In genomic region chr9:11378046-11378445, GRCm38 (mm10) we compare ENCODE assay signal across 16 mouse cellular contexts.
"Had no signal": no experiment of that assay in that cellular context is flagged by ENCODE, and none has a peak within 500 bp of the region (broad histone marks: within the 10 kb centered on the region; RNA-seq: fewer than 3 reads in every experiment).

No protein-coding gene starts in this region.

- H3K4me1 ChIP-seq: neural tube, embryonic 12.5 days; neural tube, embryonic 13.5 days; neural tube, embryonic 15.5 days; stomach, embryonic 15.5 days had no signal

- H3K27me3 ChIP-seq: neural tube, embryonic 12.5 days; neural tube, embryonic 13.5 days; neural tube, embryonic 15.5 days; stomach, embryonic 15.5 days had no signal

- H3K9ac ChIP-seq: neural tube, embryonic 12.5 days; neural tube, embryonic 13.5 days; neural tube, embryonic 15.5 days; stomach, embryonic 15.5 days had no signal

- H3K36me3 ChIP-seq: neural tube, embryonic 12.5 days; neural tube, embryonic 13.5 days; neural tube, embryonic 15.5 days; stomach, embryonic 15.5 days had no signal

- H3K4me3 ChIP-seq: neural tube, embryonic 12.5 days; neural tube, embryonic 13.5 days; neural tube, embryonic 15.5 days; stomach, embryonic 15.5 days had no signal

- H3K9me3 ChIP-seq: neural tube, embryonic 12.5 days; neural tube, embryonic 13.5 days; neural tube, embryonic 15.5 days; stomach, embryonic 15.5 days had no signal

- DNase-seq: retina, postnatal 1 day; right cerebral cortex, adult 18-20 months; right cerebral cortex, postnatal 14 days; right cerebral cortex, postnatal 25 days; right cerebral cortex, postnatal 4 days; spleen, adult 18-20 months; thymus, adult 18-20 months; thymus, adult 2 months; thymus, postnatal 14 days; thymus, postnatal 25 days; thymus, postnatal 36 days had no signal

- H3K27ac ChIP-seq: neural tube, embryonic 12.5 days; neural tube, embryonic 13.5 days; neural tube, embryonic 15.5 days; stomach, embryonic 15.5 days; stomach, postnatal 0 days had no signal

- H3K4me2 ChIP-seq: neural tube, embryonic 12.5 days; neural tube, embryonic 13.5 days; neural tube, embryonic 15.5 days; stomach, embryonic 15.5 days had no signal
